Mouse (Mus musculus) lung, adult 2 months (tissue): ENCODE data around the gene Cd200r4.

Source experiments
- CTCF ChIP-seq: fragments of 200-500 bp; IDR thresholded peaks from 2 replicates; pipeline ENCODE4 v1.5.1; 2011; ENCODE audit warnings: mild to moderate bottlenecking, low read length, control low read depth; ENCODE audit not compliant: insufficient read depth
- POLR2A ChIP-seq: fragments of 200-500 bp; IDR thresholded peaks from 2 replicates; pipeline ENCODE4 v1.6.1; 2011; ENCODE audit warnings: low read depth, mild to moderate bottlenecking, control low read depth, low read length, borderline replicate concordance; ENCODE audit errors: extremely low read depth

DNA sequence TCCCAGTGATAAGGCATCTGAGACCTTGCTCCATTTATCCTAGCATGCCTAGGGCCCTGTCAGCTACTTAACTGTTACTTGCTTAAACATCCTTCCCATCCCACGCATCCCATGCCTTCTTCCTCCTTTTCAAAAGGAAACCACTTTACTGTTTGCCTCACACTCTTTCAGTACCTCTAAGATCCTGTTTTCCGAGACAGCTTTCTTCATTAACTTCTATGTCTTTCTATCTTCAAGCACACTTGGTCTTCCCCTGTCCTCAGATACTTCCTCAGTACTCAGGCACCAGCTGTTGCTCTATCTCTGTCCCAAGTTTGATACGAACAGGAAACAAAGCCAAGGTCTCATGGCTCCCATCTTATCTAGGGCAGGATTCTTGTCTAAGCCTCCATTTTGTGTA is 37.9 kb upstream of the Cd200r4 start:
- TF ChIP-seq CTCF (no peak), POLR2A (no peak)
